Comparison of ENCODE assay signal across 9 mouse cellular contexts in the genomic region with DNA sequence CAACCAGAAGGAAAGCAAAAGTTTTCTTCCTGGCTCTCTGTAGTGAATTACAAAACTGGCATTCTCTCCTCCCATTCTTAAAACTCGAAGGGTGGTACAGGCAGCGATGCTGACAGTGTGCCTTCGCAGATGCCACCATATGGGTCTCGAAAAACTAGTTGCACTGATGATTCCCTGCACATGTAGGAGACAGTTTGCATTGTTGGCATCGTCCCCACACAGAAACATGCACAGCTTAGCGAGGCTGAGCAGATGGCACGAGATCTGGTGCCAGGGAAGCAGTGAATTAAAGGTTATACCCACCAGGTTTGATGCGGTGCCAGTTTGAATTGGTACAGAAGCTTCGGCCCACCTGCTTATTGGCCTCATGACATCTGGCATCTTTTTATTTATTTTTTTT.
DNase-seq lines count a peak whose midpoint lies in the region; ATAC-seq and TF ChIP-seq lines count a peak whose summit lies in the region.
"Had no signal": no experiment of that assay in that cellular context is flagged by ENCODE, and none has a peak within 500 bp of the region (broad histone marks: within the 10 kb centered on the region; RNA-seq: fewer than 3 reads in every experiment).

No protein-coding gene starts in this region.

- no peak overlapping the region for H3K4me3 ChIP-seq in embryonic facial prominence, embryonic 13.5 days
- H3K4me3 ChIP-seq in embryonic facial prominence, embryonic 10.5 days: no peak overlapping the region
- no peak overlapping the region for H3K4me3 ChIP-seq in lung, postnatal 0 days (ENCODE audit: low read depth, low read length)
- H3K4me3 ChIP-seq in intestine, embryonic 15.5 days (replicated peaks): no peak overlapping the region

- H3K9me3 ChIP-seq in embryonic facial prominence, embryonic 13.5 days: no peaks in the 10 kb centered on the region
- H3K9me3 ChIP-seq in embryonic facial prominence, embryonic 10.5 days: no peaks in the 10 kb centered on the region
- no peaks in the 10 kb centered on the region for H3K9me3 ChIP-seq in lung, postnatal 0 days (ENCODE audit: low read length)
- no peaks in the 10 kb centered on the region for H3K9me3 ChIP-seq in intestine, embryonic 15.5 days

- no peaks in the 10 kb centered on the region for H3K27me3 ChIP-seq in embryonic facial prominence, embryonic 13.5 days
- no peaks in the 10 kb centered on the region for H3K27me3 ChIP-seq in embryonic facial prominence, embryonic 10.5 days (replicated peaks; ENCODE audit: low read depth, poor library complexity, severe bottlenecking)
- no peaks in the 10 kb centered on the region for H3K27me3 ChIP-seq in lung, postnatal 0 days (replicated peaks; ENCODE audit: insufficient read depth, low read length)
- no peaks in the 10 kb centered on the region for H3K27me3 ChIP-seq in intestine, embryonic 15.5 days (replicated peaks)

- WGBS in embryonic facial prominence, embryonic 13.5 days: 60% methylated on average over 9 of the region's 9 CpGs
- 89% methylated on average over 9 of the region's 9 CpGs for WGBS in embryonic facial prominence, embryonic 10.5 days
- WGBS in lung, postnatal 0 days: 80% methylated on average over 9 of the region's 9 CpGs
- 82% methylated on average over 9 of the region's 9 CpGs for WGBS in intestine, embryonic 15.5 days

- no peaks in the 10 kb centered on the region for H3K4me1 ChIP-seq in embryonic facial prominence, embryonic 13.5 days
- H3K4me1 ChIP-seq in embryonic facial prominence, embryonic 10.5 days: no peaks in the 10 kb centered on the region
- H3K4me1 ChIP-seq in lung, postnatal 0 days (ENCODE audit: insufficient read depth, low read depth, low read length): no peaks in the 10 kb centered on the region
- no peaks in the 10 kb centered on the region for H3K4me1 ChIP-seq in intestine, embryonic 15.5 days (replicated peaks)

- no peak overlapping the region for H3K27ac ChIP-seq in embryonic facial prominence, embryonic 13.5 days
- no peak overlapping the region for H3K27ac ChIP-seq in embryonic facial prominence, embryonic 10.5 days (replicated peaks)
- H3K27ac ChIP-seq in lung, postnatal 0 days (ENCODE audit: low read length): no peak overlapping the region
- no peak overlapping the region for H3K27ac ChIP-seq in intestine, embryonic 15.5 days

- no peaks in the 10 kb centered on the region for H3K36me3 ChIP-seq in embryonic facial prominence, embryonic 13.5 days
- no peaks in the 10 kb centered on the region for H3K36me3 ChIP-seq in embryonic facial prominence, embryonic 10.5 days (replicated peaks)
- no peaks in the 10 kb centered on the region for H3K36me3 ChIP-seq in lung, postnatal 0 days (ENCODE audit: insufficient read depth, low read length)
- no peaks in the 10 kb centered on the region for H3K36me3 ChIP-seq in intestine, embryonic 15.5 days

- DNase-seq in embryonic facial prominence, embryonic 10.5 days (ENCODE audit: low spot score): no peak
- DNase-seq in left cerebral cortex, adult 8-10 months (ENCODE audit: low spot score in 2 of 2): peak; percentile 65 to 93
- peak; percentile 95 to 97 for DNase-seq in right cerebral cortex, postnatal 10 days (ENCODE audit: low spot score in 2 of 2)
- DNase-seq in lung, postnatal 0 days (ENCODE audit: low spot score): no peak
- DNase-seq: lung, adult 2 months had no signal

- 0 out of 2 replicates have a peak, but pooled peaks have one; percentile 15 for ATAC-seq in embryonic facial prominence, embryonic 13.5 days (ENCODE audit: insufficient number of reproducible peaks, insufficient read depth, low FRiP score, low TSS enrichment, low read depth)
- peak; percentile 99 for ATAC-seq in frontal cortex, adult (ENCODE audit: low TSS enrichment)
- no peak for ATAC-seq in lung, postnatal 0 days
- no peak for ATAC-seq in CD4-positive, CD25-positive, alpha-beta regulatory T cell, adult 4 months
- no peak for ATAC-seq in intestine, embryonic 15.5 days

- H3K4me2 ChIP-seq in embryonic facial prominence, embryonic 13.5 days: no peak overlapping the region
- no peak overlapping the region for H3K4me2 ChIP-seq in lung, postnatal 0 days (replicated peaks; ENCODE audit: low read depth, low read length)
- no peak overlapping the region for H3K4me2 ChIP-seq in intestine, embryonic 15.5 days (replicated peaks)

- no peak overlapping the region for H3K9ac ChIP-seq in embryonic facial prominence, embryonic 13.5 days
- H3K9ac ChIP-seq in lung, postnatal 0 days (replicated peaks; ENCODE audit: low read depth): no peak overlapping the region
- no peak overlapping the region for H3K9ac ChIP-seq in intestine, embryonic 15.5 days

- TF ChIP-seq CTCF in lung, postnatal 0 days (IDR thresholded peaks at IDR 0.05): no peak

- no peak for TF ChIP-seq EP300 in lung, postnatal 0 days (IDR thresholded peaks at IDR 0.05)

Comparison
In these comparisons a context has a peak if more than half of its experiments do, and no peak if none do; other contexts are left out.
1. ATAC-seq: peak in embryonic facial prominence, embryonic 13.5 days (single experiment) and frontal cortex, adult (single experiment); none in lung, postnatal 0 days (single experiment), CD4-positive, CD25-positive, alpha-beta regulatory T cell, adult 4 months (single experiment) and intestine, embryonic 15.5 days (single experiment).
2. DNase-seq: peak in left cerebral cortex, adult 8-10 months (2 of 2) and right cerebral cortex, postnatal 10 days (2 of 2); none in embryonic facial prominence, embryonic 10.5 days (single experiment) and lung, postnatal 0 days (single experiment).